Mouse (Mus musculus) gastrocnemius, adult 8-10 months (tissue): ENCODE data around the gene Ttc19. TPM values are rescaled to one million over a fixed set of nuclear protein-coding genes. Genes with fewer than 3 reads are reported as not detected.
"Not testable (repeated sequence)": the region's sequence is repeated elsewhere in the genome, so short reads cannot be mapped to it uniquely, and the experiment has no call there.

Experiments
- DNase-seq, 2 experiments: peaks; one replicate each; pipeline ENCODE4 v3.0.0; 2022; ENCODE audit warnings: low spot score in 2 of 2
- total RNA-seq, 4 experiments: library from RNA; stranded (reverse); gene quantifications; 2 replicates each; pipeline ENCODE4 v1.2.4; 2022

Gene Ttc19
- total RNA-seq, 4 experiments from 2014 or later: 37.5 to 45.7 (median 40.5) TPM

DNA sequence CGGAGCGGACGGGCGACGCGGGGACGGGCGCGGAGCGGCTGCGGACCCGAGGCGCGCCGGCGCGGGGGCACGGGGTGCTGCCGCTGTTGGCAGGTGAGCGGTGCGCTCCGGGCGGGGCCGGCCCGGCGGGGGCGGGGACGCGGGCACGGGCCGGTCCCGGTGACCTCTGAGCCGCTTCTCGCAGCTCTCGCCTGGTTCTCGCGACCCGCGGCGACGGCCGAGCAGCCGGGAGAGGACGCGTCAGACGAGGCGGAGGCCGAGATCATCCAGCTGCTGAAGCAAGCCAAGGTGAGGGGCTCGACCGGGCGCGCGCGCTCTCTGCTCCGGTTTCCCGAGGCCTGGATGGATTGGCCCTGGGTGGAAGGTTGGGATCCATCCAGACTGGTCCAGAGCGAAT lies 326 bp downstream of the Ttc19 start:
- DNase-seq: peak; percentile 70 to 75

DNA sequence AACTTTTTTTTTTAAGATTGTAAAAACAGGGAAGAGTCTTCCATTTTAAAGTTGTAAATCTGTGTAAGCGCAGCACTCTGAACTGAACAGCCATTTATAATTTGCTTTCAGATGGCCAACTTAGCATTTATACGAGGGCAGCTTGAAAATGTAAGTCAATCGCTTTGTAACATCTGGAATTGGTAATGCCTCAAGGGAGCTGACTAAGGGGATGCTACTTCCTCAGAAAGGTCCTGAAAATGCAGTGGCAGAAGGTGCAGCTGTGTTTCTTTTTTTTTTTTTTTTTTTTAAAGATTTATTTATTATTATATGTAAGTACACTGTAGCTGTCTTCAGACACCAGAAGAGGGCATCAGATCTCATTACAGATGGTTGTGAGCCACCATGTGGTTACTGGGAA lies 2.7 kb downstream of the Ttc19 start:
- DNase-seq: not testable (repeated sequence)

DNA sequence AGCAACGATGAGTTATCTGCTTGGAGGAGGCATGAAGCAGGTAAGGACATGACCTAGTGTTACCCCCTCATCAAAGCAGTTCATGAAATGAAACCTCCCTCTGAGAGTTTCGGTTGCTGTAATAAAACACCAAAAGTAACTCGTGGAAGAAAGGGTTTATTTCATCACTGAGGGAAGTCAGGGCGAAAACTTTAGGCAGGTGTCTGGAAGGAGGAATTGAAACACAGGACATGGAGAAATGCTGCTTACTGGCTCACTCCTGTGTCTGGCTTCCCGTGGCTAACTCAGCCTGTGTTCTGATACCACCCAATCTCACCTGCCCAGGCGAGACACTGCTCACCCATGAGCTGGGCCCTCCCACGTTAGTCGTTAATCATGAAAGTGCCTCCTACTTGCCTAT lies 3.7 kb downstream of the Ttc19 start:
- no peak for DNase-seq

DNA sequence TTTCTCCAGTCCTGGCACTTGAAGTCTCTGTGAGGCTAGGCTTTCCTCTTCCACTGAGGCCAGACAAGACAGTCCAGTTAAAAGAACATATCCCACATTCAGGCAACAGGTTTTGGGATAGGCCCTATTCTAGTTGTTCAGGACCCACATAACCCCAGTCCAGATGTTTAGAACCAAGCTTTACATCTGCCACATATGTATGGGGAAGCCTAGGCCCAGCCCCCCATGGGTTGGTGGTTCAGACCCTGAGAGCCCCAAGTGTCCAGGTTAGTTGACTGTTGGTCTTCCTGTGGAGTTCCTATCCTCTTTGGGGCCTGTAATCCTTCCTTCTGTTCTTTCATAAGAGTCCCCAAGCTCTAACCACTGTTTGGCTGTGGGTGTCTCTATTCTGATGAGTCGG lies 6.4 kb downstream of the Ttc19 start:
- DNase-seq: no peak

DNA sequence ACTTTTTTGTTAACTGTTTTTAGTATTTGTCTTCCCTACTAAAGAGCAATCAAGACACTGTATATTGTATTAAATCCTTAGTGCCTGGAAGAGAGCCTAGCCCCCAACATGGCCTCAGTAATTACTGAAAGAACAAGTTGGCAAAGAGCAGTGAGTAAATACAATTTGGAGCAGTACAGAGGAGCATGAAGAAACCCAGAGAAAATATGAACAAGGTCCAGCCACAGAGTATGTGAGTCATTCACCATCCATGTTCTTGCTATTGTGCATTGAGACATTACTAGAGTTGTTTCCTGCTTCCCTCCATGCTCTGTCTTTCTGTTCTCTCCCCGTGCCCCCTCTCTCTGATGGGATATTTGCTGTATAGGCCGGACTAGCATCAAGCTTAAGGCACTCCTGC lies 12.8 kb downstream of the Ttc19 start:
- no peak for DNase-seq

DNA sequence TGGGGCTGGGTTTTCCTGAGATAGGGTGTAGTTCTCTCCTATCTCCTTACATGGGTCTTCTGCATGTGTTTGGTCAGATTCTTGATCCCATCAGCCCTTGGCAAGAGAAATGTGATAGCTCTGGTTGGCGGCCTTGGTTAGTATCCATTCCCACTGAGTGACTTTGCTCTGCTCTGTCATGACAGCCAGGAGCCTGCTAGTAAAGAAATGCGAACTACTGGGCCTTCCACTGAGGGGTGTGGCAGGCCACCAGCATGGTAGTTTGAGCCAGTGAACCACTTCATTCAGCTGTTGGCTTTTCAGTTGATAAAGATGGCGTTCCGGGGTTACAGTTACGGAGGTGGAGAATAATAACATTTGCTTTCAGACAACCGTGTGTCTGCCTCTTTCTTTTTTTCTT lies 17.6 kb downstream of the Ttc19 start:
- peak in 1 of 2 experiments; percentile 27 for DNase-seq

DNA sequence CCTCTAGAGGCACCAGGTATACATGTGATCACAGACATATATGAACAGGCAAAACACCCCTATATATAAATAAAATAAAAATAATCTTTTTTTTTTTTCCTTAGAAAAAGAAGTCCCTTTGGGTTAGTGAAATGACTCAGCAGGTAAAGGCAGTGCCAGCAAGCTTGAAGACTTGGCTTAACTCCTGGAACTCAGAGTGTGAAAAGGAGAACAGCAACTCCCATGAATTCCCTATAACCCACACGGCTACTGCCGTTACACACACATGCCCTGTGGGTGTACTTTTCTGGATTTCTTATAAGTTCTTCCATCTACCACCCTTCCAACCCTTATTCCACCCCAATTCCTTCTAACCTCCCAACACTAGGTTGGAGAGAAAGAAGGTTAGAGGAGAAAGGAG lies 24.6 kb downstream of the Ttc19 start:
- no peak for DNase-seq

DNA sequence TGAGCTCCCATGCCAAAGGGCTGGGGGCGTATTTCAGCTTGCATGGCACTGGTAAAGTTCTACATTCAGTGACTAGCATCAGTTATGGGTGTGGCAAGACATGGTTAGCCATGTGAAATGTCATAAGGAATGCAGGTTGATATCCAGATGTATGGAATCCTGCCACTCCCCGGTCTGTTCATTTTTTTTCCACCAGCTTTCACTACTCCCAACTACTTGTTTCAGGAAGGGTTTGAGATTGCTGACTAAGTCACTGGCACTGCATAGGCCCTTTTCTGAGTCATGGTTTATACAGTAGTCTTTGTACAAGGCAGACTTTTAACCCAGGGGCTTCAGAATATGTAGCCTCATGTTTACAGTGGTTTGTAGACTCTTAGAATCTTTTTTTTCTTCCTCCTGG lies 28.0 kb downstream of the Ttc19 start:
- DNase-seq: no peak

DNA sequence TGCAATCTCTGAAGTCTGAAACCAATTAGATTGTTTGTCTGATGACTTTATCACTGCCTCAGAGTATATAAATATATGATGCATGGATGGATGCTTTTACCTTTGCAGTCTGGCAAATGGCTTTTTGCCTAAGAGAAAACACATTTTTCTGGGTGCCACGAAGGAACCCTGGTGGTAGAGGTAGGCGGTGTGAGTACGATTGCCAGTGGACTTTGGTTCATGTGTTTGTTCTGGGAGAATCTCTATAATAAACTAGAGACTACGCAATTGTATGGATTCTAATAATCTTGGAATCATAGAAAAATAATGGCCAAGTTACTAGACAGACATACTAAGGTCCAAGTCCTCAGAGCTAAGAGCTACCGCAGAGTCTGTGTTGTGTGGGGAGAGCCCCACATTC lies 33.7 kb downstream of the Ttc19 start:
- DNase-seq: no peak

DNA sequence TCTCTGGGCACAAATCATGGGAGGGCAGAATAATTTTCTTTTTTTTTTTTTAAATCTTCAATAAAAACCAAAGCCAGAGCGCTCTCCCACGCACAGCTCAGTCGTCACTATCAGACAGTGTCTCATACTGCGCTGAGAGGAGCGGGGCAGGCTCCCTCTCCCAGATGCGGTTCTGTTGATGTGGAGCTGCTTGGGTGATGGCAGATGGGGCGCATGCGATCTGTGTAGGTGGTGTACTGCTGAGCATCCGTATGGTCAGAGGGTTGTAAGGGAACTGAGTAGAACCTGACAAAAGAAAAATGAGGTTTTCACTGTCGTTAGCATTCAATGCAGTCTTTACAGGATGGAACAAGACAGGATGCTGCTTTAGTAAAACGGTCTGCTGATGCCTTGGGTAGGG lies 36.5 kb downstream of the Ttc19 start:
- DNase-seq: no peak

DNA sequence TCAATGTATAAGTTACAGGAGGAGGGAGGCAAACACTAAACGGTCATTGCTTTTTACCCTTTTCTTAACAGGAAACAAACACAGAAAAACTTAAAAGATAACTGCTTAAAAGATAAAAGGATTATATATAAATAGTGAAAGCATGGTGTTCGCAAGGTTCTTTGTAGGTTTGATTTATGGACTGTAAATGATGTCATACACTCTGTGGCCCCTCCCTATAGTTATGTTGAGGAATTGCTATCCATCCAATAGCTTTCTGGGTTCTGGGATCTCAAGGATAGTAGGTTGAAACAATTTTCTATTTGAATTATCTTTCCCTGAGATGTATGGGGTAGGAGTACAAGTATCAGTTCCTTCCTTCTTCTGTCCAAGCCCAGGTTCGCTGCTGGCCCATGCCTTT lies 38.8 kb downstream of the Ttc19 start:
- no peak for DNase-seq

DNA sequence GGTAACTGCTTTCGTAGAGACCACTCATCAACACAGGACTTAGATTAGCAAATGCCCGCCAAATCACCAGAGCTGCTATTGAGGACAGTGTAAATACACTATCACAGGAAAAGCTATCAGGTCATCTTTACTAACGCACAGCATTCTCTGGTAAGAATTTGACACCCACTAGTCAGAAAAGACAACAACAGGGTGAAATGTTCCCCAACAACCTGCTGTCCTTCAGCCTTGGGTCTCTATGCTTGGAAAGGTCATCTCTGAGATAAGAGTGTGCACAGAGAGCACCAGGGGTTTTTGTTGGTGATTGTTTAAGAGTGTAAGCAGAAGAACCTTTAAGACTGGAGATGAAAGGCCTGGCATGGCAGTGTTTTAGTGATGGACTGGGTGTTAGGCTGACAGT lies 42.4 kb downstream of the Ttc19 start:
- DNase-seq: no peak

DNA sequence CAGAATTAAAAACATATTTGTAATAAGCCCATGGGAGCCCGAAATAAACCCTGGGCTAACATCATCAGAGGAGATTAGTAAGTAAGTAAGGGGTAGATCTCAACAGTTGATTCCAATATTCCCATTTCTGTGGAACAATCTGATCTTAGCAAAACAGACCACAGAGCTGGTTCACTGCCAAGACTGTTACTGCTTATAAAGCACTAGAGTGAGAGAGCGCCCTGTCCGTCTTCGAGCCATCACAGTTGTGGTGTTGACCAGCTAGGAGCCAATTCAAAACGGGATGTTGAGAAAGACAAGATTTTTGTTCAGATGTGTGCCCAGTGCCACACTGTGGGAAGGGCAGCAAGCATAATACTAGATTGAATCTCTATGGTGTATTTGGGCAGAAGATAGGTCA lies 49.9 kb downstream of the Ttc19 start:
- peak in 1 of 2 experiments; percentile 5 for DNase-seq

DNA sequence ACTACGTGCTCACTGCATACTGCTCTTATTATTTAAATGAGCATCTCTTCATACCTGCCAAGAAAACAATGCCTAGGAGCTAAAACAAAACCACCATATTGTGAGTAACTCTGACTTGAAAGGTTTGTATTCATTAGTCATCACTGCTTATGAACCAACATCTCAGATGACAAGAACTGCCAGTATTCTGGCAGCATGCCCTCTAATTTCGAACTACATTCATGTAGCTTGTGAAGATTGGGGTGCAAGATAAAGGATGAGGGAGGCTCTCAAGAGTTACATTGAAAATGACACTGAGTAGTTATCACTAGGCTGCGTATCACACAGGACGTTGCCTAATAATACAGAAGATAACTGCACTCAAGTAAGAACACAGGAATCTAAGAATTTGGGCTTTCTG lies 51.0 kb downstream of the Ttc19 start:
- DNase-seq: no peak

DNA sequence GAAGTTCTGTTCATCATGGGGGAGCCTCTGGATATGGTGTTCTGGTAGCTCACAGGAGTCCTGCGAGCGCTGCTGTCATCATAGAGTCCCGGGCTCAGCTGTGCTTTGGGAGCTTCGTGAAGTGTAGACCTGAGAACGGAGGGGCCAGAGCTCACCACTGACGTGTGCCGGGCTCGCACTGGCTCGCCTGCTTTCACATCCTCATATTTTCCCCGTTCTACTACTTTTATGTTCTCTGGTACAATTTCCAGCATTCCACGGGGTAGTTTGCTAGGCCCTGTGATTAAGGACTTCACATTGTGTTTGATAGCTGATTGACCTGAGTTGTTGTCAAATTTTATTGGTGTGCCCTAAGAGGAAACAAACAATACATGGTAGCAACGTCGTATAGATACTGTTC lies 61.7 kb downstream of the Ttc19 start:
- no peak for DNase-seq

DNA sequence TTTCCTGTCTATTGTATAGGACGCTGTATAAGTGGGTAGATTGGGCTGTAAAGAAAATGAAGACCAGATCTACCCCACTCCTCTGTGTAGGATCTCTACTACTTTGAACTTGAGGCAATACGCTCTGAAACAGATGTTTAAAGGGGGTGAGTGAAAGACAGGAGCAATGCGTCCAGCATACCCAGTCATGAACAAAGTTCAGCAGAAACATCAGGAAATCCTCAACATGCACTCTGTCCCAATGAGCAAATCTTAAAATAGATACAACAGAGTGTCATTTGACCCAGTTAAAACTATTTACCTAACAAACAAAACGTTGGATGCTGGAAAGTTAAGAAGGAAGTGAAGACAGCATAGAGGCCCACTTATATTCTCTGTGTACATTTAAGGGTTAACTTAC lies 70.7 kb downstream of the Ttc19 start:
- no peak for DNase-seq

DNA sequence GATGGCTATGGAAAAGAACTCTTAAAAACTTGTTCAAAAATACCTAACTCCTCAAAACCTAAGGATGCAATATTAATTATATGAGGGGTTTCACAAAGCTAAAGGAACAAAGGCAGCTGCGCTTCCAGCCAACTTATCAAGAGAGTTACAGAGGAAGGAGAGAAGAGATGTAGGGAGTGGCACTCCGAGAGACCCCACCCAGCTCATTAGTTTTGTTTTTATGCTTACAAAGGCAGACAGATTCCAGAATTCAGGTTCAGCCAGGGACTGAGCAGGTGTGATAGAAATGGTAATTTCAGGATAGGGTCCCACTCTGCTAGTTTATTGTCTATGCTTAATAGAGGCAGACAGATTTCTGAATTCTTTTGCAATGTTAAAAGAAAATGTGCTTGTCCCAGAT lies 73.9 kb downstream of the Ttc19 start:
- DNase-seq: no peak

DNA sequence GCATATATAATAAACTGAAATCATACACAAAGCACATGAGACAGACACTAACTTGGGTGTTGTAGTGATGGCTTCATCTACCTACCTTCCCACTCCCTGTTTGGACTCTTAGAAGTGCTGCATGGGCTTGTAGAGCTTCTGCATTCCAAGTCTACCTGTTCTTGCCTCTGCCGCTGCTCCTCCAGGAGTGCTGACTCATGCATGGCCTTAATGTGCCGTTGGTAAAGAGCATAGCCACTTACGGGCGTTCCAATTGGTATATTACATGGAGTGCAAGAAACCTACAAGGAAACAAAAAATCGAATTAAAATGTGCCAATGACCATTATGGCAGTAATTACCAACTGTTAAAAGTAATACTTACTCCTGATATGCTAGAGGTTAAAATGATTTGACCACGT lies 85.6 kb downstream of the Ttc19 start:
- no peak for DNase-seq

DNA sequence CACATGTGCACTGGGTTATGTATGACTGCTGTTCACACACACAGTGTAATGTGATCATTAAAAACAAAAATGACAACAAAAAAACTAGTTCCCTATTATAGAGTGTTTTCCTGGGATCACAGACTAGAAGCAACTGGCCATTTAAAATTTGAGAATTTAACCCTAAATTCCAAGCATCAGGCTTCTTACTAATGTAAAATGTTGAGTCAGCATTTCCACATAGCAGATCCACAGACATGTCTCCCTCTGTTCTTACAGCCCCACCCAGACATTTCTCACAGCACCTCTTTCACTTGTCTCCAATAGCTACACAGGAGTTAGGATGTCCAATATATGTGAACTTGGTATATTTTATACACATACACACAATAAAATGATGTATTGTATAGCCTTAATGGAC lies 88.7 kb downstream of the Ttc19 start:
- DNase-seq: no peak

DNA sequence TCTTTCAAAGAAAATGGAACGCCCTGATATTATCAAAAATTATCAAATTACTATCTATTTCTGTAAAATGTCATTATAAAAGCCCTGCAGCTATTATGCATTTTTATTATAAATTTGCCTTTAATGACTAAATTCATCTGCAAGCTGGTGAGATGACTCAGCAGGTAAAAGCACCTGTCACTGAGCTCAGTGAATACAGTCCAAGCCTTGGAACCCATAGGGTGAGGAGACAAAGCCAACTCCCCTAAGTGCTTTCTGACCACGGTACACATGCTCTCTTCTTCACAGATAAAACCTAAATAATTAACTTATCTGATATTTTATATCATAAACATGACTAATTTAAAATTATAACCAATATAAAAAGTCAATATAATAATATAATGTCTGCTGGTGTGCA lies 90.5 kb downstream of the Ttc19 start:
- DNase-seq: no peak

DNA sequence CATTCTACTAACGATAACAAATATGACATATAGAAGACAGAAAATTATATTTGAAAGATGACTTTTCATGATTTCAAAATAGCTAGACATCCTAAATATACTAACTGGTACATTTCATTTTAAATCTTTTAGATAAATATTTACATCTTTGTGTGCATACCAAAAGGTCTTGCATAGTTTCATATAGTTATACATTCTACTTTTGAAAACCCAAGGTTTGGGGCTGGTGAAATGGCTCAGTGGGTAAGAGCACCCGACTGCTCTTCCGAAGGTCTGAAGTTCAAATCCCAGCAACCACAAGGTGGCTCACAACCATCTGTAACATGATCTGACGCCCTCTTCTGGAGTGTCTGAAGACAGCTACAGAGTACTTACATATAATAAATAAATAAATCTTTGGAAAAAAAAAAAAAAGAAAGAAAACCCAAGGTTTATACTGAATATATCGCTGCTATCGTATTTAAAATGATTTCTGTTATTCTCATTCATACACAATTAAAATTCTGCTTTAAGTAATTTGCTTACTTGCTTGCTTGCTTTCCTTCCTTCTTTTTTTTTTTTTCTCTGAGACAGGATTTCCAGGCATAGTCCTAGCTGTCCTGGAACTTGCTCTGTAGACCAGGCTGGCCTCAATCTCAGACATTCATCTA lies 96.1 kb downstream of the Ttc19 start:
- DNase-seq: not testable (repeated sequence)
